9 mouse cellular contexts compared by ENCODE assay signal in genomic region chr2:71628821-71629220, GRCm38 (mm10).
DNase-seq lines count a peak whose midpoint lies in the region; ATAC-seq and TF ChIP-seq lines count a peak whose summit lies in the region.
"Had no signal": no experiment of that assay in that cellular context is flagged by ENCODE, and none has a peak within 500 bp of the region (broad histone marks: within the 10 kb centered on the region; RNA-seq: fewer than 3 reads in every experiment).

No protein-coding gene starts in this region.

- peak overlapping the region; percentile 45 for H3K4me3 ChIP-seq in heart, embryonic 12.5 days
- peak overlapping the region; percentile 43; the same call in 1 of the 2 replicates for H3K4me3 ChIP-seq in ES-Bruce4 (ENCODE audit: low read depth, low read length)
- H3K4me3 ChIP-seq in forebrain, embryonic 14.5 days (ENCODE audit: low read depth, low read length): no peak overlapping the region; the same call in 1 of the 2 replicates
- H3K4me3 ChIP-seq in limb, embryonic 15.5 days: peak overlapping the region; percentile 41; the same call in 1 of the 2 replicates

- H3K4me1 ChIP-seq in heart, embryonic 12.5 days (replicated peaks): peaks cover 23% of the 10 kb centered on the region
- H3K4me1 ChIP-seq in ES-Bruce4 (ENCODE audit: control insufficient read depth, insufficient read depth, low read length): peaks cover 6% of the 10 kb centered on the region
- H3K4me1 ChIP-seq in forebrain, embryonic 14.5 days (ENCODE audit: control insufficient read depth, insufficient read depth, low read length): peaks cover 49% of the 10 kb centered on the region
- H3K4me1 ChIP-seq in limb, embryonic 15.5 days: peaks cover 19% of the 10 kb centered on the region

- H3K36me3 ChIP-seq in heart, embryonic 12.5 days: no peaks in the 10 kb centered on the region
- no peaks in the 10 kb centered on the region for H3K36me3 ChIP-seq in ES-Bruce4 (ENCODE audit: control insufficient read depth, insufficient read depth, low read length, poor library complexity, severe bottlenecking)
- H3K36me3 ChIP-seq in forebrain, embryonic 14.5 days (ENCODE audit: control insufficient read depth, insufficient read depth, low read length): no peaks in the 10 kb centered on the region
- H3K36me3 ChIP-seq in limb, embryonic 15.5 days: no peaks in the 10 kb centered on the region

- DNase-seq in heart, adult 9 months (ENCODE audit: low spot score in 2 of 2): no peak
- no peak for DNase-seq in forebrain, embryonic 14.5 days (ENCODE audit: low spot score)
- no peak for DNase-seq in spleen, postnatal 36 days (ENCODE audit: low spot score in 2 of 2)
- DNase-seq in ovary, adult 18-20 months (ENCODE audit: low spot score): no peak
- no peak for DNase-seq in thymus, postnatal 25 days

- peak overlapping the region; percentile 90 for H3K4me2 ChIP-seq in heart, embryonic 12.5 days
- peak overlapping the region; percentile 81 for H3K4me2 ChIP-seq in forebrain, embryonic 14.5 days (ENCODE audit: low read length)
- H3K4me2 ChIP-seq in limb, embryonic 15.5 days: peak overlapping the region; percentile 90

- no peak for TF ChIP-seq EP300 in ES-Bruce4 (IDR thresholded peaks at IDR 0.05; ENCODE audit: insufficient read depth, low read depth, low read length)

- no peaks in the 10 kb centered on the region for H3K9me3 ChIP-seq in heart, embryonic 12.5 days (replicated peaks)
- no peaks in the 10 kb centered on the region for H3K9me3 ChIP-seq in ES-Bruce4 (replicated peaks; ENCODE audit: control insufficient read depth, insufficient read depth, low read length, poor library complexity, severe bottlenecking)
- no peaks in the 10 kb centered on the region for H3K9me3 ChIP-seq in forebrain, embryonic 14.5 days (replicated peaks; ENCODE audit: control insufficient read depth, low read length)
- no peaks in the 10 kb centered on the region for H3K9me3 ChIP-seq in limb, embryonic 15.5 days

- H3K9ac ChIP-seq in heart, embryonic 12.5 days: no peak overlapping the region
- peak overlapping the region; percentile 39 for H3K9ac ChIP-seq in ES-Bruce4 (ENCODE audit: low read depth, poor library complexity, severe bottlenecking)
- H3K9ac ChIP-seq in forebrain, embryonic 14.5 days (ENCODE audit: low read length): peak overlapping the region; percentile 66; the same call in 1 of the 2 replicates
- H3K9ac ChIP-seq in limb, embryonic 15.5 days: no peak overlapping the region

- no peak for TF ChIP-seq POLR2A in ES-Bruce4 (IDR thresholded peaks at IDR 0.05; ENCODE audit: insufficient read depth, low read length)

- 28% methylated on average over 7 of the region's 7 CpGs for WGBS in heart, embryonic 12.5 days
- WGBS in forebrain, embryonic 14.5 days: 8% methylated on average over 7 of the region's 7 CpGs
- 24% methylated on average over 7 of the region's 7 CpGs for WGBS in limb, embryonic 15.5 days

- peaks cover 6% of the 10 kb centered on the region; the same call in 1 of the 2 replicates for H3K27me3 ChIP-seq in heart, embryonic 12.5 days (replicated peaks)
- no peaks in the 10 kb centered on the region for H3K27me3 ChIP-seq in ES-Bruce4 (ENCODE audit: control insufficient read depth, insufficient read depth, low read length, poor library complexity, severe bottlenecking)
- no peaks in the 10 kb centered on the region for H3K27me3 ChIP-seq in forebrain, embryonic 14.5 days (replicated peaks; ENCODE audit: control insufficient read depth, insufficient read depth, low read length)
- peaks cover 11% of the 10 kb centered on the region; the same call in 1 of the 2 replicates for H3K27me3 ChIP-seq in limb, embryonic 15.5 days

- no peak for TF ChIP-seq CTCF in ES-Bruce4 (IDR thresholded peaks at IDR 0.05; ENCODE audit: low read depth, low read length)

- no peak overlapping the region for H3K27ac ChIP-seq in heart, embryonic 12.5 days (ENCODE audit: poor library complexity, severe bottlenecking)
- H3K27ac ChIP-seq in ES-Bruce4 (ENCODE audit: insufficient read depth, low read length): peak overlapping the region; percentile 23
- H3K27ac ChIP-seq in forebrain, embryonic 14.5 days (ENCODE audit: low read depth, low read length): peak overlapping the region; percentile 75
- peak overlapping the region; percentile 61; the same call in 1 of the 2 replicates for H3K27ac ChIP-seq in limb, embryonic 15.5 days

- no peak for ATAC-seq in heart, embryonic 12.5 days (ENCODE audit: insufficient number of reproducible peaks, low FRiP score)
- ATAC-seq in forebrain, embryonic 14.5 days: no peak
- no peak for ATAC-seq in limb, embryonic 15.5 days (ENCODE audit: insufficient number of reproducible peaks, low FRiP score, low TSS enrichment, low read depth)
- ATAC-seq: CD4-positive, CD25-positive, alpha-beta regulatory T cell, adult 4 months had no signal

Comparison
In these comparisons a context has a peak if more than half of its experiments do, and no peak if none do; other contexts are left out.
1. H3K9ac ChIP-seq: peak in ES-Bruce4 (single experiment) and forebrain, embryonic 14.5 days (single experiment); none in heart, embryonic 12.5 days (single experiment) and limb, embryonic 15.5 days (single experiment).
2. Peak in every context shown above with its lines, with median percentiles within 50 percentile points of each other: H3K4me2 ChIP-seq.